Mouse (Mus musculus) c-Kit-positive CD71-negative TER-119-negative erythroid progenitor cells, embryonic 14.5 days (primary cell): ENCODE data around the gene Myo3b.
A peak's percentile ranks its signal among the peaks of the same experiment; 100 is the strongest.
"Not testable (repeated sequence)": the region's sequence is repeated elsewhere in the genome, so short reads cannot be mapped to it uniquely, and the experiment has no call there.

Experiments used
- DNase-seq: peaks from one replicate; pipeline ENCODE4 v3.0.0-alpha.2; 2013; ENCODE audit warnings: low read depth

Gene Myo3b

GRCm38 (mm10) chr2:70038752-70039151, at the start of gene Myo3b:
Gene Myo3b (plus strand): TSS chr2:70039126.
- DNase-seq: no peak

- DNase-seq: no peak
These were observed 49.7 kb upstream of the Myo3b start for GRCm38 (mm10) chr2:69989224-69989623.

DNA sequence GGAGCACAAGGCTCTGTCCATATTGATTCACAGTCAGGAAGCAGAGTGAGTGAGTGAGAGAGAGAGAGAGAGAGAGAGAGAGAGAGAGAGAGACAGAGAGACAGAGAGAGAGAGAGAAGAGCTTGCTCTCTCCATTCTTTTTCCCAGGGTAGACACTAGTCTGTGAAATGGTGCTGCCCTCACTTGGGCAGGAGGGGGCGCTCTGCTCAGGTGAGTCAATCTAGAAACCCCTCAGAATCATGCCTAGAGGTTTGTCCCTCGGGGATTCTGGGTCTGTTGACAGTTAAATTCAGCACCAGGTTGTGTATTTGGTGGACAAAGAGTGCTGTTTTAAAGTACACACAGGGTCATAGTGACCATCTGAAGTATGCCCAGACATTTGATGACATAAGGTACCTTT, 48.3 kb upstream of the Myo3b start:
- no peak for DNase-seq

GRCm38 (mm10) chr2:69994082-69994736, 44.7 kb upstream of the Myo3b start:
- DNase-seq: not testable (repeated sequence)

- no peak for DNase-seq
These were observed 44.1 kb upstream of the Myo3b start for GRCm38 (mm10) chr2:69994779-69995178.

GRCm38 (mm10) chr2:69999097-69999770, 39.7 kb upstream of the Myo3b start:
- peak; percentile 34 for DNase-seq

DNA sequence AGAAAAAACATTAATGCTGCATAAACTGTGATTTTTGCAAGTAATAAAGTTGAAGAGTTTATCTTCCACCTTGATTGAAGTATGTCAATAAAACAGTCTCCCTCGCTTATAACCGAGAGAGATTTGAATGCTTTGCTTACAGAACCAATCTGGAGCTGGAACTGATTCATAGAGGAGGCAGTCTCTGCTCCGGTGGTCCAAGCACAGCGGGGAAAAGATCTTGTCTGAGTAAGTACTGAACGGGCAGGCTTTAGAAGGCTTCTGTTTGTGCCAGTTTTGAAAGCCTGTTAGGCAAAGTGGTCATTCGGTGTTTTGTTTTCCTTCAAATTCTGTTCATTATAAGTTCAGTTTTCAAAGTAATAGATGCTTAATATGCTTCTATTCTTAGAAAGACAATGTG, 38.6 kb upstream of the Myo3b start:
- DNase-seq: no peak

GRCm38 (mm10) chr2:70006492-70006891, 32.4 kb upstream of the Myo3b start:
- DNase-seq: no peak

GRCm38 (mm10) chr2:70012941-70013340, 26.0 kb upstream of the Myo3b start:
- no peak for DNase-seq

DNA sequence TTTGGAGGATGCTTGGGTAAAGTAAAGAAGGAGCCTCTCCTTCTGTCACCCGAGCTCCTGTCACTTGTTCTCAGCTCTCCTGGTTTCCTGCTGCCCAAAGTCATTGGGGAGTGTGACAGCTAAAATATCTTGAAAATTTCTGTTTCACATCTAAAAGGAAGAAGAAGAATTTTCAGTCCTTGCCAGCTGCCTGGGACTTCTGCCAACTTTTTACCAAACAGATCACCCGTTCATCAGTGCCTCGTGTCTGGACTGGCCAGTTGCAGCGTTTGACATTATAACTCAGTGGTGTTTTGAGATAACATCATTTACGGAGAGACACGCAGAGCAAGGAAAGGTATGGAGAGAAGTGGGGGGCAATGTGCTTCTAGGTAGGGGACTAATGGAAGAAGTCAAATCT, 20.7 kb upstream of the Myo3b start:
- no peak for DNase-seq

DNA sequence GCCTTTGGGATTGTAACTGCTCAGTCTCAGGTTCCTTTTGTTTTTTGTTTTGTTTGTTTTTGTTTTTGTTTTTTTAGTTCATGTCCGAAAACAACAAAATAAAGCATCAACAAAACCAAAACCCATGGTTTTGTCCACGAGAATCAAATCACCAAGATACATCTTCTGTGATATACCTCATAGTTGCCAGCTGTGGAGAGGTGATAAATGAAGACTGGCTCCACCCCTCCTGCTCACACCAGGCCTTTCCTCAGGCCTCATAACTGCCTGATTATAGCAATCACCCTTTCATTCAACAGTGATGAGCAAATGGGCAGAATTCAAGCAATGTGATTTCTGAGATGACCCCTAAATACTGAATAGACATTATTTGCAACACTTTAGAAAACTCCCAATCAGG, 14.5 kb upstream of the Myo3b start:
- no peak for DNase-seq

DNA sequence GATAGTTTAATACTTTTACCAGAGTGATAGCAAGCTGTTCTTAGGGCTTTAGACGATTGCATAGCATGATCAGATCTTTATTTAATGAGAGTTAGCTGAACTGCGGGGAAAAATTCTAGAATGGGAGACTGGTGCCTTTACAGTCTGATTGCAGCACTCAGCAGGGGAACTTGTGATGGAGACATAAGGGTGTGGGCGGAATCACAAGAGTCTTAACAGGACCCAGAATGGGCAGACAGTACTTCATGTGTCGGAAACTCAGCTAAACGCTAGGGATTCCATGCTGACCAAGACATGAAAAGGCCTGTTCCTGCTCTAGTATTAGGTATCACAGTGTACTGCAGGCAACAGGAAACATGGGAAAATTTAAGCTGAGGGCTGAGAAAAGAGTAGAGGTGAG, 13.2 kb upstream of the Myo3b start:
- no peak for DNase-seq

- DNase-seq: no peak
These were observed 7.5 kb upstream of the Myo3b start for GRCm38 (mm10) chr2:70031472-70031871.

- DNase-seq: no peak
These were observed 4.0 kb upstream of the Myo3b start for GRCm38 (mm10) chr2:70034895-70035294.

DNA sequence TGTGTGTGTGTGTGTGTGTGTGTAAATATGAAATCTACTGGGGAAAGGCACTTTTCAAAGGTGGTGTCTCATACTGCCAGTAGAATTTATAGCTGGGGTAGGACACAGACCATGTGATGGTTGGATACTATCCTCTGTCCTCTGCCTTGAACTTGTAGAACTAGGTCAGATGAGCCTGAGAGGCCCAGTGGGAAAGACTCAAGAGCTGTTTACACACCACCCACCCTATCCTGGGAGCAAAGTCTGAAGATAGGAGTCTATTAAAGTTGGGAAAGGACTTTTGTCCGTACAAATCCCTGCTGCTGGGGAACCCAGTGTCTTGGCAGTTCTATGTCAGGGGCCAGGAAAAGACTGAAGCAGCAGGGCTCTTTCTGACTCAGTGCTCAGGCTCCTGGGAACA, 3.6 kb upstream of the Myo3b start:
- no peak for DNase-seq

DNA sequence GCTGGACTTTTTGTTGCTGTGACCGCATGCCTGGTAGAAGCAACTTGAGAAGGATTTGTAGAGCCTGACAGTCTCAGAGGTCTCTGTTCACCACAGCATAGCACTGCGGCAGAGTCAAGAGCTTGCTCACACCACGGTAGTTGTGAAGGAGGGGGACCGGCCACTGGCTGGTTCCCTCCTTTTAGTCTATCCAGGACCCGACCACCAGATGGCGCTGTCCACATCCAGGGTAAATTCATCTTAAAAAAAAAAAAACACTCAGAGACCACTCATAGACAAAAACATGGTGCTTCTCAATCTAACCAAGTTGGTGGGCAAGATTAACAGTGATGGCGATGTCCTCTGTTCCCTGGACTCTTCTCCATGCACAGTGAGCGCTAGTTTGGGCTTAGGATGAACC, 1.7 kb upstream of the Myo3b start:
- DNase-seq: peak; percentile 32

- no peak for DNase-seq
These were observed 5.5 kb downstream of the Myo3b start for GRCm38 (mm10) chr2:70044466-70044865.

- DNase-seq: no peak
These were observed 8.9 kb downstream of the Myo3b start for GRCm38 (mm10) chr2:70047868-70048267.

DNA sequence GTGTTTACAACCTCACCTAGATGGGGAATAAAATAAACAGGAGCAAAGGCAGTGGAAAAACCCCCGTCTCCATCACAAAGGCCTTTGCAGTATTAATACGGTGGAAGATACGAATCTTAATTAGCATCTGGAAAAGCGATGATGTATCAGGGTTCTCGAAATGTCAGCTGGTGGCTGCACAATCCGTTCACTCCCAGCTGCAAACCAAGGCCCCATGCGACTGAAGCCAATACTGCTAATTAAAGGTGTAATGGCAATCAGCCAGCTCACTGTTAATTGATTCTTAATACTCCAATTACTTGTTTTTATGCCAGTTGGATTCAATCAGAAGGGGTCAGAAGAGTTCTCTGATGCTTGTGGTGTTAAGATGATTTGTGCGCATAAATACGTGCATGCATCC, 14.9 kb downstream of the Myo3b start:
- DNase-seq: no peak

- no peak for DNase-seq
These were observed 19.3 kb downstream of the Myo3b start for GRCm38 (mm10) chr2:70058201-70058600.

DNA sequence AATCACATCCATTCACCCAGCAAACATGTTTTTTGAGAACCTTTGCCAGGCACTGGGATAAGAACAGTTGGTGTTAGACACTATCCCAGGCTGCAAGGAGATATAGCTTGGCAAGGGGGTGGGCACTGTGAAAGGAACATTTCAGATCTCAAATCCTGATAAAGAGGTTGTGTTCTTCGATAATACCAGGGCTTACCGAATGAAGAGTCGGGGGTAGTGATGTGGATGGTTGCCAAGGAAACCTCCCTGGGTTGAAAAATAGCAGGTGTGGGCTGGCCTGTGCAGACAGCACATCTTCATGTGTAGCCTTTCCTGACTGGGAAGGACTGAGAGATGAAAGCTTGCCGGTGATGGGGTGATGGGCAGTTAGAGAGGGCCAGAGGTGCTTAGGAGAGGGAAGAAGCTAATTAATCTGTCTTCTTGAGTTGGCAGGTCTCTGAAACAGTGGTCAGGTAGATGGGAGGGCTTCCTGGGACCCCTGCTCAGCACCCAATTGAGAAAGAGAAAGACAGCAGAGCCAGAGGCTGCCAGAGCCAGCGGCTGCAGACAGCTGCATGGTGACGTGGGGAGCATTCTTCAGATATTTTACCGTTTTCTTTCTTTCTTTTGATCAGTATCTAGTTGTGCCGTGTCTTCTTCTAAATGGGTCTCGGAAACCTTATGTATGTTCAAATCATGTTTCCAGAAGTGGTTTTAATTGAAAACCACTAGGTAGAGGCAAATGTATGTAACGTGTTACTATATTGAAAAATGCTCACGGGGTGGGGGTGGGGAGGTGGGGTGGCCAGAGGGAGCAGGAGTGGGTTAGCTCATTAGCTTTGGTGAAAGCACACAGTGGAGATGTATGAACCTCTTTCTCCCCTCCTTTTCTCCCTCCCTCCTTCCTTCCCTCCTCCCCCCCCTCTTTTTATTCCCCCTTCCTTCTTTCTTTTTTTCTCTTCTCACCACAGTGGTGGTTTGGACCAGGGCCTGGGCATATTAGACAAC, 21.7 kb downstream of the Myo3b start:
- DNase-seq: no peak

- DNase-seq: no peak
These were observed 26.2 kb downstream of the Myo3b start for GRCm38 (mm10) chr2:70065116-70065515.
